Mouse (Mus musculus): ENCODE results near the gene Gm12258.
"Not testable (repeated sequence)": the region's sequence is repeated elsewhere in the genome, so short reads cannot be mapped to it uniquely, and the experiment has no call there.

Gm12258 gene

DNA sequence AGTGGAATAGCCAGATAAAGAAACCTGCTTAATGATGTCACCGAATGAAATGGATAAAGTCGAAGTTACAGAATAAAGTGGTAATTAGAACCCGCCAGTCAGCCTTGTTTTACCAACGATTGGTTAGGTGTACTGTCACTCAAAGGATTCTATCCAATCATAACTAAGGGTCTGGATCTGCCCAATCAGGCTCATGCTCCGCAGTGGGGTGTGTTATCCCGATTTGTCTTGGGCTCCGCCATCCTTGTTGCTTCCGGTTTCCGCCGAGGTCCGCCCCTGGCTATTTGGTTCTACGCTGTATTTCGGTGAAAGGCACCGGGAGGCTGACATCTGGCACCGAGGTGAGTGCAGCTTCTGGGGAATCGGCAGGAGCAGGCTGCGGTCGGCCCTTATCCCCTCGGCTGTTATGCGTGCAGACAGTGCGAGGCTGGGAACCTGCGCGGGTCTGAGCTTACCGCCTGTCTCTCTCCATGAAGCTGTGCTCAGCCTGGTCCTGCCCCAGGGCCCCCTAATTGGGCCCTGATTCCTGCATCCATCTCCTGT lies at the start of gene Gm12258:
Gene Gm12258, plus strand, starts transcription at position 240 of the 543 bp plus-strand sequence.
- peak; percentile 99 for DNase-seq (ENCODE audit: low read depth, low spot score)

DNA sequence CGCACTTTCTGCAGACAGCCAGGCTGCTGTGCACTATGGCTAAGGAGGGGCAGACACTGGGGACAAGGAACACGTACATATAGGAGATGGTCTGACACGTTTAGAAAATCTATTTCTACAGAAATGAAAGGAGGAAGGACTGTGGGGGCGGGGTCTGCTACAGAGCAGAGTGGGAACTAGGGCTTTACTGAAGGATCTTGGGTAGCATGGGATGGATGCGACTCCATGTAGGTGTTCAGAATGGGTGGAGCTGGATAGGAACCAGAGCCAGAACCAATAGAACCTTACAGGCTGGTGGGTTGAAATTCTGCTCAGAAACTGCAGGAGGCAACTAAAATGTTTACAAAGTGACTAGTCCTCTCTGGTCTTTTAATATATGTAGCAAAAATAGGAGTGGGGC lies 47.2 kb upstream of the Gm12258 start:
- DNase-seq (ENCODE audit: low read depth, low spot score) = peak; percentile 39

GRCm38 (mm10) chr11:58801558-58802228 lies 45.3 kb upstream of the Gm12258 start, which contains the start of gene Fam183b:
Fam183b (minus strand) TSS chr11:58801960.
- DNase-seq (ENCODE audit: low read depth, low spot score) = peak; percentile 76

DNA sequence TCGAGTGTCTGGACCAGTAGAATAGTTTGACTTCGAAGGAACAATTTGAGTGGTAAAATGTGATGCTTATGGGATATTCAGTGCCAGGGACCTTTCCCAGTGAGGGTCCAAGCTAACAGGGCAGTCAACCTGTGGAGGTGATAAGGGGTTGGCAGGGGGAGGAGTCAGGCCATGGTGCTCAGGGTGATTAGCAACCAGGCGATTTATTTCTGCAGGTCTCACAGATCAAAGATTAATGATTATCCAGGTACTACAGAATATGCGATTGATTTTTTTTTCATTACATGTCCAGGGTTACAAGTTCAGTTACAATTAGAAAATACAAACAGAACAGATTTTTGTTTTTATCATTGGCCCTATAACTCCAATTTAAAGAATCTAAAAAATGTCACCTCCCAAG lies 43.1 kb upstream of the Gm12258 start:
- no peak for DNase-seq (ENCODE audit: low read depth, low spot score)

GRCm38 (mm10) chr11:58804393-58804792 lies 42.6 kb upstream of the Gm12258 start:
- DNase-seq (ENCODE audit: low read depth, low spot score) = no peak

- DNase-seq (ENCODE audit: low read depth, low spot score) = no peak
These were observed 35.0 kb upstream of the Gm12258 start for GRCm38 (mm10) chr11:58812001-58812400.

DNA sequence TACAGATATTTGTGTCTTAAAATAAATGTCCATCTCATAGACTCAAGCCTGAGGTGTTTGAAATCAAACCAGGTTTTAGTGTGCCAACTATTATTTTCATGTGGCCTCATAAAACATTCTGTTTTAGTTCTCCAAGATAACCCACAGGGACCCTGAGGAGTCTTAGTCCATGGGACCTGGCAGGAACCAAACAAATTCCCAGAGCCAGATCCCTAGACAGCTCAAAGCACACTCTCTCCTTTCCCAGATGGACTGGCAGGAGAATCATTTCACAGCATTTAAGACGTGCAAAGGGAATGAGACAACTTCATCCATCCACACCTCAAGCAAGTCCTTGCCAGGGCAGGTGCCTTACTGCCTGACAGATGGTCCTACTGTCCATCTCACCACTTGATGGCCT lies 32.3 kb upstream of the Gm12258 start, which contains the start of gene Olfr313:
Gene Olfr313, plus strand, starts transcription at position 301 of the 400 bp plus-strand sequence.
- DNase-seq (ENCODE audit: low read depth, low spot score) = not testable (repeated sequence)

DNA sequence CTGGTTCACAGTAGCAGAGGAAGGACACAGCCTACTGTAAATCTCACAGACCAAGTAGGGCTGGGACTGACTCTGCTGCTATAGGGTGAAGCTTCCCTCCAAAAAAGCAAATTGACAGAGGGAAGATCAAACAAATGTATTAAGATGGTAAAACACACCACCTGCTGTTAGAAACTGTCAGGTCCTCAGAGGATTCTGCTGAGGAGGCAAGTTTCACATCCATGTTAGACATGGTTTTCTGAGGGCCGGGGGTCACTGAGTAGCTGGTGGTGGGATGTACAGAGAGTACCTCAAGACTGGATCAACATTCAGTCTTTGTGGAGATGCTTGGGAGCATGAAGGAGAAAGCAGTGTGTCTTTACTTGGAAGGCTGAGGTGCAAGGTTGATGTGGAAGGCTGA lies 31.3 kb upstream of the Gm12258 start:
- no peak for DNase-seq (ENCODE audit: low read depth, low spot score)

DNA sequence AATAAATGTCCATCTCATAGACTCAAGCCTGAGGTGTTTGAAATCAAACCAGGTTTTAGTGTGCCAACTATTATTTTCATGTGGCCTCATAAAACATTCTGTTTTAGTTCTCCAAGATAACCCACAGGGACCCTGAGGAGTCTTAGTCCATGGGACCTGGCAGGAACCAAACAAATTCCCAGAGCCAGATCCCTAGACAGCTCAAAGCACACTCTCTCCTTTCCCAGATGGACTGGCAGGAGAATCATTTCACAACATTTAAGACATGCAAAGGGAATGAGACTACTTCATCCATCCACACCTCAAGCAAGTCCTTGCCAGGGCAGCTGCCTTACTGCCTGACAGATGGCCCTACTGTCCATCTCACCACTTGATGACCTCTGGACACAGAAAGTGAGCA lies 18.0 kb upstream of the Gm12258 start, which contains the start of gene Olfr312:
Gene Olfr312, plus strand, starts transcription at position 301 of the 400 bp plus-strand sequence.
- not testable (repeated sequence) for DNase-seq (ENCODE audit: low read depth, low spot score)

- DNase-seq (ENCODE audit: low read depth, low spot score) = no peak
These were observed 17.2 kb upstream of the Gm12258 start for GRCm38 (mm10) chr11:58829764-58830163.

GRCm38 (mm10) chr11:58832541-58832940 lies 14.4 kb upstream of the Gm12258 start:
- not testable (repeated sequence) for DNase-seq (ENCODE audit: low read depth, low spot score)

DNA sequence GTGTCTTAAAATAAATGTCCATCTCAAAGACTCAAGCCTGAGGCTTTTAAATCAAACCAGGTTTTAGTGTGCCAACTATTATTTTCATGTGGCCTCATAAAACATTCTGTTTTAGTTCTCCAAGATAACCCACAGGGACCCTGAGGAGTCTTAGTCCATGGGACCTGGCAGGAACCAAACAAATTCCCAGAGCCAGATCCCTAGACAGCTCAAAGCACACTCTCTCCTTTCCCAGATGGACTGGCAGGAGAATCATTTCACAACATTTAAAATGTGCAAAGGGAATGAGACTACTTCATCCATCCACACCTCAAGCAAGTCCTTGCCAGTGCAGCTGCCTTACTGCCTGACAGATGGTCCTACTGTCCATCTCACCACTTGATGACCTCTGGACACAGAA lies 8.0 kb upstream of the Gm12258 start, which contains the start of gene Olfr311:
Gene Olfr311, plus strand, starts transcription at position 301 of the 400 bp plus-strand sequence.
- DNase-seq (ENCODE audit: low read depth, low spot score) = not testable (repeated sequence)

DNA sequence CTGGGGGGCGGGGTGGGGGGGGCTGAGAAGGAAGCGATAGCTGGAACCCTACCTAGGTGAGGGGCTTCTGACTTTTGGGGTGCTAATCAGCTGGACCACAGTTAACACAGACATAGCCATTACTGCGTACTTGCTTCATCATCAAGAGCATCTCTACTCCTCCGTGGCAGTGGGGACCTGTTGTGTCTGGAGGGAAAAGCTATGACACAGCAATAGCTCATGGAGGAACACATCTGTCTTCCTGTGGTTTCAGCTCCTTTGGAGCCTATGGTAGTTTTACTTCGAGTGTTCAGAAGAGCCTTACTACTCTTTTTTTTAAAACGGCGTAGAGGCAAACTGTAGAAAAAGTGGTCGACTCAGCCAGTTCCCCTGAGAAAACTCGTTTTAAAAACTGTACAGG lies 678 bp downstream of the Gm12258 start:
- DNase-seq (ENCODE audit: low read depth, low spot score) = peak; percentile 20

DNA sequence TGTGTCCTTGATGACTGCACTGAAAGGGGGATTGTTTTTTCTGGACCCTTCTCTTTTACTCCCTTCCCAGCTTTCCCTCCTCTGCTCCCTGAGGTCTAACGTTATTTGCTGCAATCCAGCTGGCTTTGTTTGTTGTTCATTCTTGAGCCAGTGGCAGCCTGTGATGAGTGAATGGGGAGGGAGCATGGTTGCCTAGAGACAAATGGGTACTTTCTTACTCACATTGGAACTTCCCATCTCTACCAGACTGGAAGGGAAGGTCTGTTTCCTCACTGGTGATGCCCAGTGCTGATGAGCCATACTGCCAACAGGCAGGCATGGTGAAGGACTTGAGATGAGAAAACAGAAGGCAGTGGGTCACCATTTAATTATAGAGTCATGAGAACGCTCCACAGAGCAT lies 2.8 kb downstream of the Gm12258 start:
- no peak for DNase-seq (ENCODE audit: low read depth, low spot score)

DNA sequence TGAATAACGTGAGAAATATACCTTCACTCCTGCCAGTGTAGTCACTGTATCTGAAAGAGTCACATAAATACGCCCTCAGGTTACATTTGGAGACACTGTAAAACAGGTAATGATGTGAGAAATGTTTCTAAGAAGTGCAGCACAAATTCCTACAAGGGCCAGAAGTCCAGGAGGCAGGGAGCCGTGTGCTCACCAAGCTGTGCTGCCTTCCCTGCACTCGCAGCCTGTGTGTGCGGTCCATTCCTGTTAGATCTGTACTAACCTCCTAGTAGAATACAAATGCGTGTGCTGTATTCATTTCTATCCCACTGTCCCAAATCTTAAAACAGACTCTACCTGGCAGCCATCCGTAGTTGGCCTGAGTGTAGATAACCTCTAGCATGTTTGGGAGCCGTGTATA lies 13.8 kb downstream of the Gm12258 start:
- DNase-seq (ENCODE audit: low read depth, low spot score) = no peak

GRCm38 (mm10) chr11:58867039-58867953 lies 20.3 kb downstream of the Gm12258 start, which contains the start of gene 2810021J22Rik:
2810021J22Rik (plus strand) TSS chr11:58867216.
- DNase-seq (ENCODE audit: low read depth, low spot score) = peak; percentile 92

GRCm38 (mm10) chr11:58867954-58868330 lies 21.0 kb downstream of the Gm12258 start:
- no peak for DNase-seq (ENCODE audit: low read depth, low spot score)

DNA sequence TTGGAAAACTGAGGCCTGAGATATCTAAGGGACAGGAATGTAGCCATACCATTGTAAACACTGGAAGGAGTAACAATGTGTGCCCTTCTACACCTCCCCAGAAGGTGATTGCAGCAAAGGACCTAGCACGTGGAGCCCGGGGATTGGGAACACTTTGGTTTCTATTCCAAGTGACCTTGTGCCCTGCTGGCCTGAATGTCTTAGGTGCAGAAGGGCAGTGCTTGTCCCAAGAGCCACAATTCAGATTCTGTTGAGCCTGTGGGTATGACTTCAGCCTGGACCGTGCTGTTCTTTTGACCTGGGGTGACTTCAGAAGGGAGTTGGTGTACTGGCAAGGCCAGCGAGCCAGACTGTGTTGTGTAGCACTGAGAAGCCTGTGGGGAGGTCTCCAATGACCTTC lies 24.0 kb downstream of the Gm12258 start:
- no peak for DNase-seq (ENCODE audit: low read depth, low spot score)

DNA sequence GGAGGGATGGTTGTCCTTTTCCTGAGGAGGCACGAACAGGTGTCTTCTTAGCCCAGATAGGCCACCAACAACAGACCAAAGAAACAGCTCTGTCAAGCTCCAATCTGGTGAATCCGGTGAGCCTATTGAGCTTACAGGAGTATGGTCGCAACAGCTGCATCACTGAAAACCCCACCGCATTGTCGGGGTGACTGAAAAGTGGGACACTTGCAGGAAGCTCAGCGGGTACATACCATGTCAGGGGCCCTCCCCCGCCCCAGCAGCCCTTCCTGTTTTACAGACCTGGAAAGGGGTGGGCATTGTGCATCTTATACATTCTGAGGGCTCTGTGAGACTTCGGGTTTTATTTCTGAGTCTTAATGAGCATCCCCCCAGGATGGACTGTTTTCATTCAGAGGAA lies 36.8 kb downstream of the Gm12258 start:
- no peak for DNase-seq (ENCODE audit: low read depth, low spot score)

DNA sequence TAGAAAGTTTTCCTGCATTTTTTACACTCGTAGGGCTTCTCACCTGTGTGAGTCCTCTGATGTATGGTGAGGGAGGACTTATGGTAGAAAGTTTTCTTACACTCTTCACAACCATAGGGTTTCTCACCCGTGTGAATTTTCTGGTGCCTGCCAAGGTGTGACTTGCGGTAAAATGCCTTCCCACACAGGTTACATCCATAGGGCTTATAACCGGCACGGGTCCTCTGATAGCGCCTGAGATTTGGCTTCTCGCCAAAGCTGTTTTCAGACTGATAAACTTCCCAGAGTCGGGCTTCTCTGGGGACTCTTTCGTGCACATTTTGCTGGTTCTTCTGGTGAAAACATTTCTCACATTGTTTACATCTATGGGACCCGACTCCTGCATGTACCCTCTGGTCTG lies 43.6 kb downstream of the Gm12258 start:
- no peak for DNase-seq (ENCODE audit: low read depth, low spot score)

GRCm38 (mm10) chr11:58894456-58894855 lies 47.5 kb downstream of the Gm12258 start:
- peak; percentile 22 for DNase-seq (ENCODE audit: low read depth, low spot score)

DNA sequence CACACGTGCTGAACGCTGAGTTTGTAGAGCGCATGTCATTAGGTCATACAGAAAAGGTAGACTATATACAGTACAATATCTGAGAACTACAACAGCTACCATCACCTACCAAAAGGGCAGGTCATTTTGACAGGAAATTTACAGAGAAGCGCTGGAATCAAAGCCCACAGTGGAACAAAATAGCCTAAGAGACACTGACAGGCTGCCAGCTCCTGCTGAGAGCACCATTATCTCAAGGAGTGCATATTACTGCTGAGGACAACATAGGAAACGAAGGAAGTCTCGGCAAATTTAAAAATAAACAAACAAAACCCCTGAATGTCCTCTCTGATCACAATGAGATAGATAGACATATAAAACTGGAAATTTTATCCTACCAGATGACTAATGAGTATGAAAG lies 50.5 kb downstream of the Gm12258 start:
- DNase-seq (ENCODE audit: low read depth, low spot score) = peak; percentile 20
